Mouse (Mus musculus) kidney, embryonic 16.5 days (tissue): Measurements from ENCODE around the gene Olfr67. TPM values are rescaled to one million over a fixed set of nuclear protein-coding genes. Genes with fewer than 3 reads are reported as not detected.
"Not testable (repeated sequence)": the region's sequence is repeated elsewhere in the genome, so short reads cannot be mapped to it uniquely, and the experiment has no call there.

Experiments used
- ATAC-seq: fragments of 200-750 bp; cut with Nextera tagmentation; 2 replicates; pipeline ENCODE4 v1.8.0; 2017; ENCODE audit warnings: moderate TSS enrichment; ENCODE audit not compliant: low FRiP score, low TSS enrichment
- H3K27ac ChIP-seq: fragments of 300-500 bp; sonication (generic); 2 replicates; pipeline ENCODE4 v1.5.1; 2014; ENCODE audit warnings: low read length
- H3K27me3 ChIP-seq: fragments of 300-500 bp; sonication (generic); 2 replicates; pipeline ENCODE4 v1.6.1; 2014; ENCODE audit warnings: low read length, control low read depth, mixed read lengths; ENCODE audit not compliant: insufficient read depth
- H3K36me3 ChIP-seq: fragments of 300-500 bp; sonication (generic); 2 replicates; pipeline ENCODE4 v1.6.1; 2014; ENCODE audit warnings: low read length, control low read depth, mixed read lengths; ENCODE audit not compliant: insufficient read depth
- H3K4me1 ChIP-seq: fragments of 300-500 bp; sonication (generic); 2 replicates; pipeline ENCODE4 v1.6.1; 2014; ENCODE audit warnings: low read length, control low read depth, mixed read lengths; ENCODE audit not compliant: insufficient read depth
- H3K4me2 ChIP-seq: fragments of 300-500 bp; sonication (generic); replicated peaks from 2 replicates; pipeline ENCODE4 v1.6.1; 2014; ENCODE audit warnings: low read depth, low read length
- H3K4me3 ChIP-seq: fragments of 300-500 bp; sonication (generic); 2 replicates; pipeline ENCODE4 v1.5.1; 2014; ENCODE audit warnings: mild to moderate bottlenecking, low read length
- H3K9ac ChIP-seq: fragments of 300-500 bp; sonication (generic); replicated peaks from 2 replicates; pipeline ENCODE4 v1.6.1; 2014; ENCODE audit warnings: low read length
- H3K9me3 ChIP-seq: fragments of 300-500 bp; sonication (generic); 2 replicates; pipeline ENCODE4 v1.6.1; 2016; ENCODE audit warnings: low read length, control low read depth
- WGBS: fragments of 180-500 bp; shearing (Covaris S2); extraction: QIAGEN DNeasy Blood & Tissue Kit; methylation state at CpG from one replicate; pipeline ENCODE4 v1.1.7; 2014; 5-methylcytosine and 5-hydroxymethylcytosine counted together
- polyA plus RNA-seq: library from polyadenylated mRNA; unstranded; fragments of >200 nt; fragmentation: Nextera tagmentation; extraction: Ambion mirVana; gene quantifications from 2 replicates; pipeline ENCODE4 v1.2.1, GENCODE M21; 2015

Olfr67 gene
- polyA plus RNA-seq, 1 experiment from 2014 or later: not detected

DNA sequence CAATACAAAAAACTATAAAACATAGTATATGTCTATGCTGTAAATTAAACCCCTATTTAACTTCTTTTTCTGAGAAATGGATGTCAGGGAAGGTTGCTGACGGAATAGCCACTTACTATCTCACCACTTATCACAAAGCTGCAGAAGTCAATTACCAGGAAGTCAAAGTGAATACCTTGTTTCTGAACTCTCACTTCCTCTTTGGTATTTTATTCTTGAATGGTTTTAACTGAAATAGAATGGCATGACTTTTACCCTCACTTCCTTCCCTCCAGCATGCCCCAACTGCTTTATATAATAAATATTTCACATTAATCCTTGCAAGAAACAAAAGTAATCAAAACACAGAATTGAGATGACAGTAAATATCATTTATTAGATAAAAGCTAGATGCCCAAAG is 20.6 kb upstream of the Olfr67 start:
- WGBS: 52% methylated on average over 1 of the region's 1 CpGs
- no peaks in the 10 kb centered on the region for H3K36me3 ChIP-seq
- no peak for ATAC-seq
- H3K4me1 ChIP-seq: no peaks in the 10 kb centered on the region
- H3K27ac ChIP-seq: no peak overlapping the region
- H3K27me3 ChIP-seq: no peaks in the 10 kb centered on the region
- H3K4me2 ChIP-seq: no peak overlapping the region
- H3K9me3 ChIP-seq: no peaks in the 10 kb centered on the region
- no peak overlapping the region for H3K4me3 ChIP-seq
- no peak overlapping the region for H3K9ac ChIP-seq

DNA sequence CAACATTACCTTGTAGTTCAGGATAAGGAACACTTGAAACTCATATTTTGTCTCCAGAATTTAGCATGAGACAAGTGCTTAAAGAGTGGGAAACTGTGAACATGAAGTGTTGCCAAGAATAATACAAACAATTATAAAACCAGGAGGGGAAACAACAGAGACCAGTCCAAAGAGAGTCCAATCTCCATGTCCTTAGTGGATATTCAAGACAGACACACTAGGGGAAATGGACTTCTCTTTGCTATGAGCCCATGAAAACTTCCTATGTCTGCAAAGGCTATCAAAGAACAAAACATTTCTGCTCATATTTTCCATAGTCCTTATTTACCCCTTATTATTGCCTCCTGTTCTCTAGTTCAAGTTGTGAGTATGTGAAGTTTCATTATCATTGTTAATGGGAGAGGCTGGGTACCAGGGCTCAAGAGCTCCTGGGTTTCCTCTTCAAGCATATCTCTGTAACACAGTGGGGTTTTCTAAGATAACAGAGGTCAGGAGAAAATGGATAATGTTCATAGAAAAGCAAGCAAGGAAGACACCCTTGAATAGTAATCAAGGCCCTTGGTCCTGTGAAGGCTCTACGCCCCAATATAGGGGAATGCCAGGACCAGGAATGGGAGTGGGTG is 19.7 kb upstream of the Olfr67 start:
- H3K27me3 ChIP-seq: no peaks in the 10 kb centered on the region
- ATAC-seq: no peak
- no peak overlapping the region for H3K4me2 ChIP-seq
- WGBS: 73% methylated on average over 1 of the region's 1 CpGs
- no peaks in the 10 kb centered on the region for H3K4me1 ChIP-seq
- no peaks in the 10 kb centered on the region for H3K9me3 ChIP-seq
- H3K4me3 ChIP-seq: no peak overlapping the region
- H3K9ac ChIP-seq: no peak overlapping the region
- H3K36me3 ChIP-seq: no peaks in the 10 kb centered on the region
- H3K27ac ChIP-seq: no peak overlapping the region

GRCm38 (mm10) chr7:103810746-103811145 is 19.1 kb upstream of the Olfr67 start:
- no peak overlapping the region for H3K4me3 ChIP-seq
- WGBS: 74% methylated on average over 3 of the region's 3 CpGs
- H3K4me2 ChIP-seq: no peak overlapping the region
- no peaks in the 10 kb centered on the region for H3K4me1 ChIP-seq
- no peak overlapping the region for H3K9ac ChIP-seq
- no peak overlapping the region for H3K27ac ChIP-seq
- no peaks in the 10 kb centered on the region for H3K27me3 ChIP-seq
- H3K36me3 ChIP-seq: no peaks in the 10 kb centered on the region
- ATAC-seq: no peak
- H3K9me3 ChIP-seq: no peaks in the 10 kb centered on the region

DNA sequence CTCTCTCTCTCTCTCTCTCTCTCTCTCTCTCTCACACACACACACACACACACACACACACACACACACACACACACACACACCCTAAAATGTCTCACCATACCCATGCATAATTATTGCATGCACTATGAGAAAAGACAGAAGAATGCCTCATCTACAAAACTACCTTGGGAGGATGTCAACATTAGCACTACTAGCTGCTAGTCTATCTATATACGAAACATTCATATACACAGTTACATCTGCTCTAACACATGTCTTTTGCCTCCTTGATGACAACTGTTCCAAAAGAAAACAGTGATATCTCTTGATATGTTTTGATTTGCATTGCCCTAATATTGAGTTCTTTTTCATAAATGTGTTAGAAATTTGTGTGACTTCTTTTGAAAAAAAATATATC is 18.7 kb upstream of the Olfr67 start:
- no peak overlapping the region for H3K9ac ChIP-seq
- H3K4me1 ChIP-seq: no peaks in the 10 kb centered on the region
- no peak overlapping the region for H3K4me2 ChIP-seq
- H3K27me3 ChIP-seq: no peaks in the 10 kb centered on the region
- H3K27ac ChIP-seq: no peak overlapping the region
- whole genome bisulfite sequencing: 93% methylated on average over 1 of the region's 1 CpGs
- no peak for ATAC-seq
- no peaks in the 10 kb centered on the region for H3K9me3 ChIP-seq
- no peaks in the 10 kb centered on the region for H3K36me3 ChIP-seq
- no peak overlapping the region for H3K4me3 ChIP-seq

DNA sequence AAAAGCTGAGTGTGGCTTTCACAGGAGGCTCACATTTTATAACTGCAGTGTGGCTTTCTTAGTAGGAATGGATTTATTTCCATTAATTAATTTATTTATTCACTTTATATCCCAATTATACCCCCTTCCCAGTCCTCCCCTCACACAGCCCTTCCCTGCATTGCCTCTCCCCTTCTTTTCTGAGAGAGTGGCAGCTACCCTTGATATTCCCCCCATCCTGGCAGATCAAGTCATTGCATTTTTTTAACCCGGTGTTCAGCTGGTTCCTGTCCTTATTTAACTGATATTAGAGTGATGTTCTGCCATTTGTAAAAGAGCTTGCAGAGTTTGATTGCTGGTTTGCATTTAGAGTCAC is 18.2 kb upstream of the Olfr67 start:
- Histone ChIP-seq H3K4me3 (no peak overlapping the region), H3K36me3 (no peaks in the 10 kb centered on the region), H3K9me3 (no peaks in the 10 kb centered on the region), H3K27ac (no peak overlapping the region), H3K27me3 (no peaks in the 10 kb centered on the region), H3K4me2 (no peak overlapping the region), H3K4me1 (no peaks in the 10 kb centered on the region), H3K9ac (no peak overlapping the region)
- no peak for ATAC-seq
- WGBS: 40% methylated on average over 1 of the region's 1 CpGs

GRCm38 (mm10) chr7:103808971-103809800 is 17.6 kb upstream of the Olfr67 start:
- H3K4me1 ChIP-seq: no peaks in the 10 kb centered on the region
- 62% methylated on average over 5 of the region's 5 CpGs for WGBS
- H3K4me3 ChIP-seq: no peak overlapping the region
- no peak overlapping the region for H3K27ac ChIP-seq
- H3K4me2 ChIP-seq: no peak overlapping the region
- H3K9ac ChIP-seq: no peak overlapping the region
- ATAC-seq: no peak
- no peaks in the 10 kb centered on the region for H3K36me3 ChIP-seq
- no peaks in the 10 kb centered on the region for H3K27me3 ChIP-seq
- no peaks in the 10 kb centered on the region for H3K9me3 ChIP-seq

GRCm38 (mm10) chr7:103808120-103808519 is 16.5 kb upstream of the Olfr67 start:
- H3K4me1 ChIP-seq, H3K9ac ChIP-seq, H3K27ac ChIP-seq, ATAC-seq, H3K4me2 ChIP-seq, H3K27me3 ChIP-seq, H3K4me3 ChIP-seq, H3K9me3 ChIP-seq, H3K36me3 ChIP-seq: not testable (repeated sequence)
- 77% methylated on average over 2 of the region's 2 CpGs for WGBS

- Histone ChIP-seq H3K4me3 (no peak overlapping the region), H3K9ac (no peak overlapping the region), H3K9me3 (no peaks in the 10 kb centered on the region), H3K27ac (no peak overlapping the region), H3K4me2 (no peak overlapping the region), H3K27me3 (no peaks in the 10 kb centered on the region), H3K4me1 (no peaks in the 10 kb centered on the region), H3K36me3 (no peaks in the 10 kb centered on the region)
- 69% methylated on average over 1 of the region's 1 CpGs for WGBS
- ATAC-seq: no peak
Measured at GRCm38 (mm10) chr7:103806856-103807255, 15.2 kb upstream of the Olfr67 start.

GRCm38 (mm10) chr7:103792669-103793388 is 1.2 kb upstream of the Olfr67 start:
- ATAC-seq: no peak
- H3K4me1 ChIP-seq: no peaks in the 10 kb centered on the region
- no peaks in the 10 kb centered on the region for H3K36me3 ChIP-seq
- no peak overlapping the region for H3K27ac ChIP-seq
- H3K4me2 ChIP-seq: no peak overlapping the region
- no peaks in the 10 kb centered on the region for H3K9me3 ChIP-seq
- H3K27me3 ChIP-seq: no peaks in the 10 kb centered on the region
- 31% methylated on average over 4 of the region's 4 CpGs for WGBS
- H3K9ac ChIP-seq: no peak overlapping the region
- H3K4me3 ChIP-seq: no peak overlapping the region

- no peak for ATAC-seq
- Histone ChIP-seq H3K4me3 (no peak within 1 kb of the TSS), H3K27me3 (no peaks in the 10 kb centered on the region), H3K27ac (no peak within 1 kb of the TSS), H3K4me1 (no peaks in the 10 kb centered on the region), H3K36me3 (no peaks in the 10 kb centered on the region), H3K9ac (no peak within 1 kb of the TSS), H3K4me2 (no peak within 1 kb of the TSS), H3K9me3 (no peaks in the 10 kb centered on the region)
- 73% methylated on average over 3 of the region's 3 CpGs for WGBS
Measured at GRCm38 (mm10) chr7:103779598-103779997, 12.0 kb downstream of the Olfr67 start, which contains the start of gene Olfr68. Gene Olfr68, minus strand, starts transcription at chr7:103779698.
